Comparison of ENCODE assay signal across 8 mouse cellular contexts in genomic region chr3:137955560-137956081, GRCm38 (mm10). TPM values are rescaled to one million over a fixed set of nuclear protein-coding genes. Genes with fewer than 3 reads are reported as not detected.
DNase-seq lines count a peak whose midpoint lies in the region; ATAC-seq lines count a peak whose summit lies in the region.

No protein-coding gene starts in this region.

- H3K4me1 ChIP-seq in kidney, embryonic 15.5 days: peaks cover 27% of the 10 kb centered on the region
- H3K4me1 ChIP-seq in hindbrain, embryonic 12.5 days: peaks cover 17% of the 10 kb centered on the region
- H3K4me1 ChIP-seq in midbrain, embryonic 10.5 days: peaks cover 42% of the 10 kb centered on the region

- no peak for DNase-seq in kidney, adult 11 months
- DNase-seq in Muller cell, postnatal 12 days (ENCODE audit: inconsistent ontology term): peak; percentile 50
- no peak for DNase-seq in midbrain, embryonic 10.5 days (ENCODE audit: low spot score)
- DNase-seq in cerebellum, adult 18-20 months: no peak
- no peak for DNase-seq in layer of hippocampus, postnatal 14 days (ENCODE audit: low spot score in 2 of 2)
- no peak for DNase-seq in cerebellum, postnatal 14 days

- no peaks in the 10 kb centered on the region for H3K9me3 ChIP-seq in kidney, embryonic 15.5 days (replicated peaks)
- H3K9me3 ChIP-seq in hindbrain, embryonic 12.5 days (replicated peaks): no peaks in the 10 kb centered on the region
- H3K9me3 ChIP-seq in midbrain, embryonic 10.5 days (replicated peaks): no peaks in the 10 kb centered on the region

- no peaks in the 10 kb centered on the region for H3K36me3 ChIP-seq in kidney, embryonic 15.5 days
- no peaks in the 10 kb centered on the region for H3K36me3 ChIP-seq in hindbrain, embryonic 12.5 days
- H3K36me3 ChIP-seq in midbrain, embryonic 10.5 days: no peaks in the 10 kb centered on the region

- H3K9ac ChIP-seq in kidney, embryonic 15.5 days: no peak overlapping the region
- H3K9ac ChIP-seq in hindbrain, embryonic 12.5 days: no peak overlapping the region

- no peak overlapping the region for H3K27ac ChIP-seq in kidney, embryonic 15.5 days
- no peak overlapping the region for H3K27ac ChIP-seq in hindbrain, embryonic 12.5 days
- H3K27ac ChIP-seq in midbrain, embryonic 10.5 days (replicated peaks): no peak overlapping the region

- 0 out of 2 replicates have a peak, but pooled peaks have one; percentile 52 for ATAC-seq in kidney, embryonic 15.5 days (replicated peaks; ENCODE audit: low FRiP score)
- no peak for ATAC-seq in hindbrain, embryonic 12.5 days (ENCODE audit: low FRiP score)

- WGBS in kidney, embryonic 15.5 days: 17% methylated on average over 16 of the region's 16 CpGs
- 28% methylated on average over 16 of the region's 16 CpGs for WGBS in hindbrain, embryonic 12.5 days
- 37% methylated on average over 16 of the region's 16 CpGs for WGBS in midbrain, embryonic 10.5 days

- H3K27me3 ChIP-seq in kidney, embryonic 15.5 days: no peaks in the 10 kb centered on the region
- no peaks in the 10 kb centered on the region for H3K27me3 ChIP-seq in hindbrain, embryonic 12.5 days
- no peaks in the 10 kb centered on the region; the same call in 1 of the 2 replicates for H3K27me3 ChIP-seq in midbrain, embryonic 10.5 days (ENCODE audit: low read depth, poor library complexity, severe bottlenecking)

- H3K4me2 ChIP-seq in kidney, embryonic 15.5 days: peak overlapping the region; percentile 52
- peak overlapping the region; percentile 41 for H3K4me2 ChIP-seq in hindbrain, embryonic 12.5 days (replicated peaks)

- peak overlapping the region; percentile 17 for H3K4me3 ChIP-seq in kidney, embryonic 15.5 days (replicated peaks)
- no peak overlapping the region for H3K4me3 ChIP-seq in hindbrain, embryonic 12.5 days
- H3K4me3 ChIP-seq in midbrain, embryonic 10.5 days: peak overlapping the region; percentile 18

RNA-seq across cellular contexts. Expression of gene Dapp1, which starts 25.7 kb away (rescaled TPM):
- 9.2 and 9.8 TPM in 2 replicates for polyA plus RNA-seq in kidney, embryonic 15.5 days (2015; fragmentation: Nextera tagmentation; extraction: Ambion mirVana)
- polyA plus RNA-seq in hindbrain, embryonic 12.5 days (2016; fragmentation: Nextera tagmentation; extraction: Ambion mirVana): 2.3 and 2.6 TPM in 2 replicates
- polyA plus RNA-seq in midbrain, embryonic 10.5 days (2016; fragmentation: Nextera tagmentation; extraction: Ambion mirVana): 2.3 and 2.9 TPM in 2 replicates
- total RNA-seq in layer of hippocampus, postnatal 14 days (2021): 1 to 10 TPM; 3.6 to 5.3 TPM

RNA-seq across cellular contexts. Expression of gene Lamtor3, which starts 37.3 kb away (rescaled TPM):
- 111 and 113 TPM in 2 replicates for polyA plus RNA-seq in kidney, embryonic 15.5 days (2015; fragmentation: Nextera tagmentation; extraction: Ambion mirVana)
- 97.6 and 98.1 TPM in 2 replicates for polyA plus RNA-seq in hindbrain, embryonic 12.5 days (2016; fragmentation: Nextera tagmentation; extraction: Ambion mirVana)
- 91.6 and 91.8 TPM in 2 replicates for polyA plus RNA-seq in midbrain, embryonic 10.5 days (2016; fragmentation: Nextera tagmentation; extraction: Ambion mirVana)
- total RNA-seq in layer of hippocampus, postnatal 14 days (2021): 10 to 100 TPM; 62.9 to 65.8 TPM
